Mouse (Mus musculus) stomach, postnatal 0 days (tissue): ENCODE data around the gene Trpc5.

Experiments
- CTCF ChIP-seq: IDR thresholded peaks from 2 replicates; pipeline ENCODE4 v1.5.1; 2016; ENCODE audit warnings: antibody characterized with exemption, low read depth, mild to moderate bottlenecking, moderate library complexity
- EP300 ChIP-seq: optimal IDR thresholded peaks from 2 replicates; pipeline ENCODE3; 2016; ENCODE audit warnings: antibody characterized with exemption

DNA sequence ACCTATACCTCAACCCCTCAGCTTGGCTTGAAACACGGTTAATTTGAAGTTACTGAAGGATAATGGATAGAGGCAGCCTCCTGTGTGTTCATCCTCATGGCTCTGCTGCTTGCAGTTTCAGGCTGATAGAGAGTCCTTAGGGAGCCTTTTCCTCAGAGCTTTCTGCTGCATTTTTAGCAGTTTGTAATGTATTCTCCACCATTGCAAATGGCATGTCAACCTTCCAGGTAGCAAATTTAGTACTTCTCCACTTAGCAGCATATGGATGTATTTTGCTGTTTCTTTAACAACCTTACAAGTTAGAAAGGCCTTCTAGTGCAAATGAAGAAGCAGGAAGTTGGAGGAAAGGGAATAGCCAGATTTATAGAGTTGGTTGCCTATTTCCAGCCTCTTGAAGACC is 267.7 kb downstream of the Trpc5 start:
- no peak for TF ChIP-seq CTCF
- TF ChIP-seq EP300: no peak
